Mouse (Mus musculus): ENCODE data around the gene Zranb1.

The Zranb1 gene

GRCm38 (mm10) chr7:132930850-132931559 is at the start of gene Zranb1:
Gene Zranb1, plus strand, starts transcription at chr7:132931142.
- DNase-seq = peak; percentile 99

GRCm38 (mm10) chr7:132882343-132882742 is 48.6 kb upstream of the Zranb1 start:
- peak; percentile 23 for DNase-seq

GRCm38 (mm10) chr7:132884031-132884430 is 46.9 kb upstream of the Zranb1 start:
- DNase-seq = no peak

- peak; percentile 21 for DNase-seq
Measured at GRCm38 (mm10) chr7:132887019-132887804, 43.7 kb upstream of the Zranb1 start.

- DNase-seq = no peak
Measured at GRCm38 (mm10) chr7:132888052-132888451, 42.9 kb upstream of the Zranb1 start.

- DNase-seq = no peak
Measured at GRCm38 (mm10) chr7:132888518-132889249, 42.3 kb upstream of the Zranb1 start.

GRCm38 (mm10) chr7:132889691-132890090 is 41.3 kb upstream of the Zranb1 start:
- no peak for DNase-seq

- DNase-seq = no peak
Measured at GRCm38 (mm10) chr7:132890201-132890600, 40.7 kb upstream of the Zranb1 start.

GRCm38 (mm10) chr7:132891561-132892310 is 39.2 kb upstream of the Zranb1 start:
- no peak for DNase-seq

- no peak for DNase-seq
Measured at GRCm38 (mm10) chr7:132892311-132892661, 38.7 kb upstream of the Zranb1 start.

- no peak for DNase-seq
Measured at GRCm38 (mm10) chr7:132892806-132893205, 38.1 kb upstream of the Zranb1 start.

- DNase-seq = no peak
Measured at GRCm38 (mm10) chr7:132893336-132893735, 37.6 kb upstream of the Zranb1 start.

- DNase-seq = no peak
Measured at GRCm38 (mm10) chr7:132894841-132895555, 35.9 kb upstream of the Zranb1 start.

- no peak for DNase-seq
Measured at GRCm38 (mm10) chr7:132896206-132896815, 34.6 kb upstream of the Zranb1 start.

GRCm38 (mm10) chr7:132897258-132897657 is 33.7 kb upstream of the Zranb1 start:
- DNase-seq = no peak

GRCm38 (mm10) chr7:132898234-132898633 is 32.7 kb upstream of the Zranb1 start:
- no peak for DNase-seq

GRCm38 (mm10) chr7:132900826-132901531 is 30.0 kb upstream of the Zranb1 start:
- no peak for DNase-seq

GRCm38 (mm10) chr7:132903796-132904195 is 27.1 kb upstream of the Zranb1 start:
- DNase-seq = no peak

- no peak for DNase-seq
Measured at GRCm38 (mm10) chr7:132921971-132922370, 9.0 kb upstream of the Zranb1 start.

GRCm38 (mm10) chr7:132925227-132925626 is 5.7 kb upstream of the Zranb1 start:
- DNase-seq = no peak

GRCm38 (mm10) chr7:132927201-132927600 is 3.7 kb upstream of the Zranb1 start:
- no peak for DNase-seq
